ENCODE assay signal across 7 mouse cellular contexts in genomic region chr6:83774126-83774525, GRCm38 (mm10). TPM values are rescaled to one million over a fixed set of nuclear protein-coding genes. Genes with fewer than 3 reads are reported as not detected.
DNase-seq lines count a peak whose midpoint lies in the region; ATAC-seq and TF ChIP-seq lines count a peak whose summit lies in the region.

No protein-coding gene starts in this region.

- no peaks in the 10 kb centered on the region for H3K27me3 ChIP-seq in E14TG2a.4 (ENCODE audit: insufficient read depth, low read length)
- no peaks in the 10 kb centered on the region for H3K27me3 ChIP-seq in forebrain, postnatal 0 days (ENCODE audit: insufficient read depth, low read length)
- no peaks in the 10 kb centered on the region for H3K27me3 ChIP-seq in liver, embryonic 16.5 days (ENCODE audit: control insufficient read depth, insufficient read depth, low read depth, low read length)

- H3K9me3 ChIP-seq in E14TG2a.4 (ENCODE audit: low read length): no peaks in the 10 kb centered on the region
- no peaks in the 10 kb centered on the region for H3K9me3 ChIP-seq in forebrain, postnatal 0 days (ENCODE audit: low read length)
- no peaks in the 10 kb centered on the region for H3K9me3 ChIP-seq in liver, embryonic 16.5 days (replicated peaks; ENCODE audit: control insufficient read depth, low read length)

- H3K4me2 ChIP-seq in forebrain, postnatal 0 days (ENCODE audit: low read depth): peak overlapping the region; percentile 88
- H3K4me2 ChIP-seq in liver, embryonic 16.5 days (ENCODE audit: low read depth, low read length): peak overlapping the region; percentile 90

- H3K27ac ChIP-seq in forebrain, postnatal 0 days (ENCODE audit: low read depth, low read length): no peak overlapping the region
- H3K27ac ChIP-seq in liver, embryonic 16.5 days (ENCODE audit: low read length): no peak overlapping the region

- ATAC-seq in forebrain, postnatal 0 days: no peak
- ATAC-seq in liver, embryonic 16.5 days (ENCODE audit: low read depth): no peak

- H3K36me3 ChIP-seq in E14TG2a.4 (ENCODE audit: insufficient read depth, low read length): peaks cover 47% of the 10 kb centered on the region
- H3K36me3 ChIP-seq in forebrain, postnatal 0 days (ENCODE audit: insufficient read depth): peaks cover 18% of the 10 kb centered on the region
- peaks cover 14% of the 10 kb centered on the region for H3K36me3 ChIP-seq in liver, embryonic 16.5 days (ENCODE audit: control insufficient read depth, insufficient read depth)

- TF ChIP-seq CTCF in E14TG2a.4 (conservative IDR thresholded peaks at IDR 0.05; ENCODE audit: low read length): no peak
- no peak for TF ChIP-seq CTCF in forebrain, postnatal 0 days (IDR thresholded peaks at IDR 0.05; ENCODE audit: low read depth)

- peaks cover 41% of the 10 kb centered on the region for H3K4me1 ChIP-seq in E14TG2a.4 (replicated peaks; ENCODE audit: low read depth, low read length)
- H3K4me1 ChIP-seq in forebrain, postnatal 0 days (ENCODE audit: insufficient read depth): peaks cover 9% of the 10 kb centered on the region; the same call in 1 of the 2 replicates
- peaks cover 24% of the 10 kb centered on the region for H3K4me1 ChIP-seq in liver, embryonic 16.5 days (ENCODE audit: control insufficient read depth, low read depth, low read length)

- DNase-seq in 416B (ENCODE audit: low read depth): peak; percentile 81
- DNase-seq in forebrain, postnatal 0 days: no peak
- DNase-seq in thymus, postnatal 25 days: no peak
- DNase-seq in left cerebral cortex, postnatal 25 days (ENCODE audit: low spot score in 2 of 2): no peak
- DNase-seq in ovary, postnatal 14 days (ENCODE audit: low spot score): no peak

- intact Hi-C loops in left cerebral cortex, postnatal 25 days (cut with DNase I): no loop called here

- WGBS in forebrain, postnatal 0 days: 60% methylated on average over 9 of the region's 9 CpGs
- WGBS in liver, embryonic 16.5 days (ENCODE audit: insufficient replicate concordance): 46% methylated on average over 9 of the region's 9 CpGs

- no peak overlapping the region for H3K9ac ChIP-seq in forebrain, postnatal 0 days
- H3K9ac ChIP-seq in liver, embryonic 16.5 days (ENCODE audit: low read depth, low read length): peak overlapping the region; percentile 95

- peak overlapping the region; percentile 99; the same call in 1 of the 2 replicates for H3K4me3 ChIP-seq in E14TG2a.4 (replicated peaks; ENCODE audit: low read length)
- H3K4me3 ChIP-seq in forebrain, postnatal 0 days (ENCODE audit: low read depth, low read length): no peak overlapping the region
- H3K4me3 ChIP-seq in liver, embryonic 16.5 days (ENCODE audit: low read depth, low read length): peak overlapping the region; percentile 97

RNA-seq across cellular contexts. Expression of gene Tex261, which starts 1.5 kb away (rescaled TPM):
- total RNA-seq in forebrain, postnatal 0 days (2014; rRNA removed): 30.7 and 42.3 TPM in 2 replicates
- polyA plus RNA-seq in forebrain, postnatal 0 days (2015; fragmentation: Nextera tagmentation; extraction: Ambion mirVana): 80.4 and 81.7 TPM in 2 replicates
- 39.2 and 42.0 TPM in 2 replicates for polyA plus RNA-seq in liver, embryonic 16.5 days (2015; fragmentation: Nextera tagmentation; extraction: Ambion mirVana)
- 10 to 100 TPM; 46.4 to 53.6 TPM for total RNA-seq in left cerebral cortex, postnatal 25 days (2021)

RNA-seq across cellular contexts. Expression of gene Ankrd53, which starts 11.7 kb away (rescaled TPM):
- not detected in 2 replicates for total RNA-seq in forebrain, postnatal 0 days (2014; rRNA removed)
- polyA plus RNA-seq in forebrain, postnatal 0 days (2015; fragmentation: Nextera tagmentation; extraction: Ambion mirVana): not detected in 2 replicates
- not detected in 2 replicates for polyA plus RNA-seq in liver, embryonic 16.5 days (2015; fragmentation: Nextera tagmentation; extraction: Ambion mirVana)
- total RNA-seq in left cerebral cortex, postnatal 25 days (2021): not detected

RNA-seq across cellular contexts. Expression of gene Nagk, which starts 20.7 kb away (rescaled TPM):
- 80.7 and 81.2 TPM in 2 replicates for total RNA-seq in forebrain, postnatal 0 days (2014; rRNA removed)
- polyA plus RNA-seq in forebrain, postnatal 0 days (2015; fragmentation: Nextera tagmentation; extraction: Ambion mirVana): 81.0 and 99.0 TPM in 2 replicates
- polyA plus RNA-seq in liver, embryonic 16.5 days (2015; fragmentation: Nextera tagmentation; extraction: Ambion mirVana): 18.8 and 20.1 TPM in 2 replicates
- total RNA-seq in left cerebral cortex, postnatal 25 days (2021): 10 to 100 TPM; 47.0 to 48.3 TPM

RNA-seq across cellular contexts. Expression of gene Atp6v1b1, which starts 31.3 kb away (rescaled TPM):
- 0.19 and 0.77 TPM in 2 replicates for total RNA-seq in forebrain, postnatal 0 days (2014; rRNA removed)
- 0.38 and 0.53 TPM in 2 replicates for polyA plus RNA-seq in forebrain, postnatal 0 days (2015; fragmentation: Nextera tagmentation; extraction: Ambion mirVana)
- polyA plus RNA-seq in liver, embryonic 16.5 days (2015; fragmentation: Nextera tagmentation; extraction: Ambion mirVana): not detected in 2 replicates
- total RNA-seq in left cerebral cortex, postnatal 25 days (2021): not detected

RNA-seq across cellular contexts. Expression of gene Paip2b, which starts 57.4 kb away (rescaled TPM):
- 66.2 and 75.0 TPM in 2 replicates for total RNA-seq in forebrain, postnatal 0 days (2014; rRNA removed)
- polyA plus RNA-seq in forebrain, postnatal 0 days (2015; fragmentation: Nextera tagmentation; extraction: Ambion mirVana): 28.3 and 28.6 TPM in 2 replicates
- 3.5 and 4.2 TPM in 2 replicates for polyA plus RNA-seq in liver, embryonic 16.5 days (2015; fragmentation: Nextera tagmentation; extraction: Ambion mirVana)
- total RNA-seq in left cerebral cortex, postnatal 25 days (2021): 10 to 100 TPM; 50.2 to 54.1 TPM
